Mouse (Mus musculus) kidney, postnatal 25 days (tissue): ENCODE measurements around the gene Nlrp9a.
"Not testable (repeated sequence)": the region's sequence is repeated elsewhere in the genome, so short reads cannot be mapped to it uniquely, and the experiment has no call there.

ENCODE experiments used
- DNase-seq, 2 experiments: peaks; one replicate each; pipeline ENCODE4 v3.0.0; 2021; ENCODE audit warnings: mixed read lengths in 2 of 2

Nlrp9a gene

GRCm38 (mm10) chr7:26534723-26535122 is at the start of gene Nlrp9a:
Nlrp9a (plus strand) TSS chr7:26535023.
- not testable (repeated sequence) for DNase-seq

DNA sequence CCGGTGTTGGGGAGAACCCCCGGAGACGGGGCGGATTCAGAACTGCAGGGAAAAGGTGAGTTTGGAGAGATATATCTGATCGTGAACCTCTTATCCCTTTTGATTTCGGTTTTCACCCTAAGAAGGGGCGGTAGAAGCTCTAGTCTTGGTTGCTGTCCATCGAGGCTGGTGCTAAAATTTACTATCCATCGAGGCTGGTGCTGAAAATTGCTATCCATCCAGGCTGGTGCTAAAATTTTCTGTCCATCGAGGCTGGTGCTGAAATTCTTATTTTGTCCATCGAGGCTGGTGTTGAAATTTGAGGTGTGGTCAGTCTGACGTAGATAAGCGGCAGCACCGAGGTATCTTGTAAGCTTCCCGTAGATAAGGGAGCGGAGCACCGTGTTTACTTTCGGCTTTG is 45.3 kb upstream of the Nlrp9a start:
- DNase-seq, result not testable (repeated sequence)

- DNase-seq, result no peak
Measured at GRCm38 (mm10) chr7:26589077-26589476, 54.3 kb downstream of the Nlrp9a start.

- no peak for DNase-seq
Measured at GRCm38 (mm10) chr7:26589774-26590173, 55.0 kb downstream of the Nlrp9a start.

GRCm38 (mm10) chr7:26618364-26618763 is 83.5 kb downstream of the Nlrp9a start, which contains the start of gene Vmn1r185:
Vmn1r185 (minus strand) TSS chr7:26618464.
- DNase-seq, result not testable (repeated sequence)
